Mouse (Mus musculus) G1E (cell line): Measurements from ENCODE around the gene Ntrk3.

Experiments
- CTCF ChIP-seq: IDR thresholded peaks from 2 replicates; pipeline ENCODE4 v1.5.1; 2012; ENCODE audit warnings: low read depth, low read length, inconsistent platforms, mixed read lengths
- GATA1 ChIP-seq: IDR thresholded peaks from 2 replicates; pipeline ENCODE4 v1.6.1; 2012; ENCODE audit warnings: borderline replicate concordance, low read length, inconsistent platforms, mixed read lengths
- GATA2 ChIP-seq: IDR thresholded peaks from 2 replicates; pipeline ENCODE4 v1.6.1; 2012; ENCODE audit warnings: low read depth, low read length, inconsistent platforms, borderline replicate concordance

DNA sequence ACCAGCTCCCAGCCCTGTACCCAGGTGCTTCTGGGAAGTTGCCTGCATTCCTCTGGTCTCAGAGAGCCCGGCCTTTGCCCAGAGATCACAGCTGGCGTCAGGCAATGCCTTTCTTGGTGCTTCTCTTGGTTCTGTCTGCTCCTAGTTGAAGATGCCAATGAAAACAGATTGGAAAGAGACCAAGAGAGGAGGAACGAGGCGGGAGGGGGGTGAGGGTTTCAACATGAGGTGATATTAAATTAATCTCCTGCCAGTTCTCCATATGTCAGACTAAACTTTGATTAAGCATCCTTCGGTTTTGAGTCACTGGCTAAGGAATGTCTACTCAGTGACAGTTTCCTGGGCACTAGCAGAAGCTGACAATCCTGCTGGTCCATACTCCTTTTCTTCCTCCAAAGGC, 141.3 kb downstream of the Ntrk3 start:
- TF ChIP-seq GATA2, result no peak
- TF ChIP-seq GATA1, result no peak
- TF ChIP-seq CTCF, result no peak
